Mouse (Mus musculus): ENCODE data around the gene Rassf2.
A peak's percentile ranks its signal among the peaks of the same experiment; 100 is the strongest.

The Rassf2 gene

DNA sequence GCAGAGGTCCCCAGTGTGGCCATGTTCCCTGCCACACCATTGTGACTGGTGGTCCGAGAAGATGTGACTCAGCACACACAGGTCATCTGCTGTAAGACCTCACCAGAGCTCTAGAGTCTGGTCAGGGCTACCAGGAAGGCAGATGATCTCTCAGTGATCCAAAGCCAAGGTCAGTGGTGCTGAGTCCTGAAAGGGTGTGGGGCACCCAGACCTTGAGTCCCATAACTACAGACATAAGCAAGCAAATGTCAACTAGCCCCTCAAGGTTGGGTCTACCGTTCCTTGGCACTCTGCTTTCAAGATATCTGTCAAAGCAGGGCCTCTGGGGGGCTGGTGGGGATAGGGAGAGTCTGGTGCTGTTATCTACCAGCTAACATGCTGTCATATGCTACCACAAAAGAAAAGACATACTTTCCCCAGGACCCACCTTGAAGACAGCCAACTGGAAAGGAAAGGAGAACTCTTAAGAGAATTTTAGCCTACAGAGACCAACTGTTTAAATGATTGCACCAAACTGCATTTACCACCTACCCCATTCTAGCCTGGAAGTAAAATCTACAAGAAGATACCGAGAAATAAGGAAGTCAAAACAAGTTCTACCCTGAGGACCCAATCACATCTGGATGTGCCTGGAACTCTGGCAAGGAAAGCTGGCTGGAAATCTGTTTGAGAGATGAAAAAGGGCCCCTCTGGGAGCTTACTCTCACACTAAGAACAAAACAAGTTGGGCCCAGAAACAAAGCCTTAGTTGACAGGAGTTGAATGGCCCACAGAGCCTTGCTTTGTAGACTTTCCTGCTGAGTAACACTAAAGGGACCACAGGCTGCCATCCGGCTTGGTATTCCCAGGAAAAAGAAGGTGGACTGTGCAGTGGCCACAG is 4.8 kb upstream of the Rassf2 start:
- no peak for DNase-seq

DNA sequence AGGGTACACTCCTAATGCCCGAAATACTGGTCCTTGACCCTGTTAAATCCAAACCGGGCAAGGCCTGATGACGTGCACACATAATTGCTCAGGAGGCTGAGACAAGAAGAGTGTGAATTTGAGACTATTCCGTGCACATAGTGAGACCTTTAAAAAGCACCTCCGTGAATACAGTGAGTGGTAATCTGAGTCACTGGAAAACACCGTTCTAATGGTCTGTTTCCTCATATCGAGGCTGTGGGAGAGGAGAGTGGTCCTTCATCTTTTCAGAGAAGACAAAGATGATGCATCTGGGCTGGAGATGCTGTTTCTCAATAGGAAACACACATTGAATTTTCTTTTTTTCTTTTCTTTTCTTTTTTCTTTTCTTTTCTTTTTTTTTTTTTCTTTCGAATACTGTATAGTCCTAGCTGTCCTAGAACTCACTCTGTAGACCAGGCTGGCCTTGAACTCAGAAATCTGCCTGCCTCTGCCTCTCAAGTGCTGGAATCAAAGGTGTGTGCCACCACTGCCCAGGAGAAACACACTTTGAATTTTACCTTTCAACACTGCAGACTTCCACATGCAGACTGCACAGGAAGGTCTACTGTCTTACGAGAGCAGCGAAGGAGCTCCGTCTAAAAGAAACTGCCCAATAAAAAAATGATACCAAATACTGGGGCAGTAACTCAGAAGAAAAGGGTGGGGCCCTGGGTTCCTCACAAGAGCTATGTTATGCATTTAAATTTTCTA is 1.5 kb upstream of the Rassf2 start:
- no peak for DNase-seq

DNA sequence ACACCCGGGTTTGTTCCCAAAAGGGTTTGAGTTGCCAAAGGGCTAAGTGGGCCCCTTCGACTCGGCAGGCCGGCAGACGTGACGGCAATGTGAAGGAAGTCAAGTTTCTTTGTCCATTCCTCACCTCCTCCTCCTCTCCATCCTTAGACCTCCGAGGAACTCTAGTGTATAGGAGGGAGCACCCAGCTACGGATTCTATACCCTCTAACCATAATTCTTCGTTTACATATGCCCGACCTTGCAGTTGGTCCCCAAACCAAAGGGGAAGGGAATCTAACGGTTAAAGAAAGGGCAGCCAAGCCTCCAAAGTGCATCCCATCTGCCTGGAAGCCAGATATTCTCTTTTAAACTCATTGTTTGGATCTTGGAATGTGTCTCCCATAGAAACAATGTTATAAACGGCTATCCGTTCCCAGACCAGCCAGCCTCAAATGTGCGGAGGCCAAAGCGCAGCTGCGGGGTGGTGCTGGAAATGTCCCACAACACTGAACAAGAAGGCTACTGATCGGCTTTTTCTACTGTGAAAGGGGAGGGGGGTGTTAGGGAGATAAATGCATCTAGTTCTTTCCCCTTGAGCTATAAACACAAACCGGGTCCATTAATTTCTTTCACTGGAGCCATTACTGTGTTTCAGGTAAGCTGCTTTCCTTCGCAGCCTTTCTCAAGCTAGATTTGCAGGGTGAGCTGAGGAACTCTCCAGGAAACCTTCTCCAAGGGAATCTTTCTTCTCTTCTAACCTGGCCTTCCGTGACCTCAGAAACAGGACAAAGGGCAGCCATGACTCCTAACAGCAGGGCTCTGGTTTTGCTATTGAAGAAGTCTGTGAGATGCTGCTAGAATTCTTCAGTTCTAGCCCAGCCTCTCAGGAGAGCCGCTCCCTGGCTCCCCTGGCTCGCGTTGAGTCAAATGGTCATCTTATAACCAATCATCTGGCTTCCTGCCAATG is 633 bp upstream of the Rassf2 start:
- peak in 1 of 2 experiments; percentile 26 for DNase-seq

DNA sequence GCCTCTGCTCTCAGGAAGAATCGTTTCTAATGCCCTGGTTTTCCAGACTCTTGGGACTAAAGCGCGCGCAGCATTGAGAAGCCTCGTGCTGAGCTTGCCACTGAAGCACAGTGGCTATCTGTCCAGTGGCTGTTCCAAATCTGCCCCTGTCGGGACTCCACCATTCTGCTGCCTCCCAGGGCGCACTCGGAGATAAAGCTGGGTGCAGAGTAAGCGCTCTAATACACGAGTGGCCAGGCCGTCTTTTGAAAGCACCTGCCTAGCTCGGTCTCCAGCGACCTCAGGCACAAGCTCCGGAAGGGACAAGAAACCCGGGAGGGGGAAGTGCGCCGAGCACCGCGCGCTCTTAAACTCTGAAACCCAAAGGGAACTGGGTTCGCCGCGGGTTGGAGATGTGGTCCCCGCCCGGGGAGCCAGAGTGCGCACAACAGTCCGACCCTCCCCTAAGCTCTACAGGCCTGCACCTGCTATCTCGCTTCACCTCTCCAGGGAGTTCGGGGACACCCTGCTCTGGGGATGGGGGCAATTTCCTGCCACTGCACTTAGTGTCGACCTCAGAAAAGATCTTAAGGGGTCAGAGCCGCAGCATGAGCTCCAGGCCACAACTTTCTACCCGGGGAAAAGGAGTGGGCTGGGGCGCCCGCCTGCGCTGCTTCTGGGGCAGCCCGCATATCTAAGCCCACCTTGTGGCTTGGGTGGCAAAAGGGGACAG is 1.0 kb downstream of the Rassf2 start:
- DNase-seq: peak; percentile 27 to 32

DNA sequence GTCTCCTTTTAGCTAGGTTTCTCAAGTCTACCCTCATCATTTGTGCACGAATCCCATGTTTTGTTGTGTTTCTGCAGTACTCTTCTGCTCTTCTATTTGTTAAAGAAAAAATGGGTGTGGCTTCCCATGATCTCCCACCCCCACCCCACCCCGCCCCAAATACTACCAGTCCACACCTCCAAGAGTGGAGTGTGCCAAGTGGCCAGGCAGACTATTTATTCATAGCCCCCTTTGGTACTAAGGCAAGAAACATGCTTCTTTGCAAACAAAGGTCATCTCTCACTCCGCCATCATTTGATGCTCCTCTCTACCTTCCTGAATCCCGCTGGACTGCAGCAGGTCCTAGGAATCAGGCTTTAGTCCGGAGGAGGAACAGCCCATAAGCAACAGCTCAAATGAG is 2.0 kb downstream of the Rassf2 start:
- DNase-seq: no peak

DNA sequence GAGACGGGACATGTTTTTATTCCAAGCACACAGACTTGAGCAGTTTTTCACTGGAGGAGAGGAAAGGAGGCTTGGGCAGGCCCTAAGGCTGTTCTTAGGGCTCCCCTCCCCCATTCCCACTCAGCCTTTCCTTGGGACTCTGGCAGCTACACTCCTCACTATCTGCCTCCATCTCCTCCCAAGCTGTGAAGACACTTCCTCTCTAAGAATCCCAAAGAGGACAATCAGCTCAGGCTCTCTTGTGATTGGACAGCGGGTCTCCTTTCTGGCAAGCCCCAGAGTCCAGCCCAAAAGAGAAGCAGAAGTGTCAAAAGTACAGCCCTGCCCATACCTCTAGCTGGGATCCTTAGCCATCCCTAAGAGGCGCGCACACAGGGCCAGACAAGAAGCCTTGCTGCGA is 2.7 kb downstream of the Rassf2 start:
- no peak for DNase-seq

DNA sequence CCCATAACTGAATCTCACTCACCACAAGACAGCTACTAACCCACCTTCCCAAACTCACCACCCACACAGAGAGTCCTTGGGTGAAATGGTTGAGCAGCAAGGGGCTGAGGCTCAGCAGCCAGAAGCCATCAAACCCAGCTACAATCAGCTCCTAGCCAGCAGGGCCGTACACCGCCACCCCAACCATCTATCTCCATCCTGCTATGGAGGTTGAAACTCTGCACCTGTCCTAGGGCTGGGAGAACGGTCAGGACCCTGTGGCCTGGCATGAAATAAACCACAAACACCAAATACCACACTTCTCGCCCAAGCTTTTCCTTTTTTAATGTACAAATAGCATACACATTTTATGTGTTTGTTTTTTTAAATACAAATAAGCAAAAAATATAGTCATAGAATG is 6.0 kb downstream of the Rassf2 start:
- DNase-seq: no peak

DNA sequence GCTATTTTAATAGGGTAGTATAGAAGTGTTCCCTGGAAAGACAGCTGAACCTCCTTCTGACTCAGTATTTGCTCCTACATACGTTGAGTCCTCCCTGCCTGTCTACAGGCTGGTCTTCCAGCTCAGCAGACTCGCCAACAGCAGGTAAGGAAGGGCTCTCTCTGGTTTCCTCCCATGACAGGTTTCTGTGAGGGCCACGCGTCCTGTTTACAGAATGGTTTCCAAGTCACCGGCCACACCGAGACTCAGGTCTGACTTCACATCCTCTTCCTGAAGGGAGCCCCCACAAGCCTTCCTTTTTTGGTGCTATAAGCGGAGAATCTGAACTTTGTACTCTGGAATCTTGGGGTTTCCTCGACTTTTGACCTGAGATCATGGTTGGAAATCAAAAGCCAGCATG is 7.4 kb downstream of the Rassf2 start:
- no peak for DNase-seq

DNA sequence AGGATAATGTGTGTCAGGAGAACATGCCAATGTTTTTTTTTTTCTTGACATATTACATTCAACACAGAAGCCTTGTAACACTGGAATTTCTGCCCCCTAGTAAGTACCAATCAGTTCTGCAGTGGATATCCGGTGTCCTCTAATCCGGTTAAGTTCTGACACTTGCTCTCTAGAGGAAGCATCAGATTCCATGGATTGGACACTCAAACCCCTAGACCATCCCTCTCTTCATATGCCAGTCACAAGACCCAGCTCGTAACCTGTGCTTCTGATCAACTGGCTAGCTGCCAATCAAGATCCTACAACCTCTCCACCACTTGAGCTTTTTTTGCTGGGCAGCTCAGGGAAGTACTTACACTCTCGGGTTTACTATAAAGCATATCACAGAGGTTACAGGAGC is 8.4 kb downstream of the Rassf2 start:
- no peak for DNase-seq

DNA sequence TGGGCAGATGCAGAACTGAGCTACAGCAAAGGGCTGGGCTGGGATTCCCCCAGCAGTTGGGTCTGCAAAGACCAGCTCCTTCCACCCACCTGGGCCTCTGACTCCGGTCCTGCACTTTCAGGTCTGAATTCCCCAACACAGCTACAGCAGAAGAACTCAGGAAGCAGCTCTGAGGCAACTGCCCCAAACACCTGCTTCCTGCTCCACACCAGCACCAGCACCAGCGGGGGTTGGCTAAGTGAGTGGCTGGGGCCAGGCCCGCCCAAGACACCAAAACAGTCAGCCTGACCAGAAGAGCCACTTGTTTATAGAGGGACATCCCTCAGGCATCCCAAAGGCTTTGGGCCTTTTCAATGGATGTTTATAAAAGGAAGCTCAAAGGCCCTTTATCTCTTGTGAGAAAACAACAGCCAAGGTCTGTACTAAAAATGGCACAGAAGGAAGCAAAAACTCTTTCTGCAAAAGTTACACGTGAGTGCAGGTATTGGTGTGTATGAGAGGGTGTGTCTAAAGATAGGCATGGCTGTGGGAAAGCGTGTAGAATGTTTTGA is 9.0 kb downstream of the Rassf2 start:
- DNase-seq: no peak

DNA sequence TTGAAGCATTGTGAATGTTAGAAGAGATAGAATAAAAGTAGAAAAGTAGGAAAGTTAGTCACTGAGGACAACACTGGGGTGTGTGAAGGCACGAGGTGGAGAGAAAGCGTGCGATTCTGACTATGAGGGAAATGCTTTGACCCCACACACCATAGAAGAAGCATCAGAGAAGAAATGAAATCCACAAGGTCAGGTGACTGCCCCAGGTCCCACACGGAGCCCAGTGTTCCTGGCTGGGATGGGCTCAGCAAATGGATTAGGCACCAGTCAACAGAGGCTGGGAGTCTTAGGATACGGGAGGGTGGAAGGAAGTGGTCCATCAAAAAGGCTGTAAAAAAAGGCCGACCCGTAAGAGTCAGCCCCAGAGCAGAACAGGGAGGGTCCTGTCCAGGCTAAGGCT is 9.6 kb downstream of the Rassf2 start:
- DNase-seq: no peak

DNA sequence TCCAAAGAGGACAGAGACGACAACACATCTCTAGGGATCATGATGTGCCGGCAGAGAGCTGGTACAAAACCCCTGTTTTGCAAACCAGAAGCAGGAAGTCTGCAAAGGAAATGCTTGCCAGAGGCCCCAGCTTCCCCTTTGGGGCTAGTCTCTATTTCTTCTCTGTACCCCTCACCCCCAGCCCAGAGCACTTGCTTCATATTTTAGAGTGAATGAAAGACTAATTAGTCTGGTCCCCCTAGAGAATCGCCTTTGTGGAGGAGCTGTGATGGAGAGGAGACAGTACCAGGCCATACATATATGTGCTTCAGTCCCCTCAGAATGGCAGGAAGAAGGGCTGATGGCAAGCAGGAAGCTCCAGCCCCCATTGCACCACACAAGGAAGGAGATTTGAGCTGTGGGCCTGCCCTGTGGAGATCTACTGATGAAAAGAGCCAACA is 10.7 kb downstream of the Rassf2 start:
- DNase-seq: no peak

DNA sequence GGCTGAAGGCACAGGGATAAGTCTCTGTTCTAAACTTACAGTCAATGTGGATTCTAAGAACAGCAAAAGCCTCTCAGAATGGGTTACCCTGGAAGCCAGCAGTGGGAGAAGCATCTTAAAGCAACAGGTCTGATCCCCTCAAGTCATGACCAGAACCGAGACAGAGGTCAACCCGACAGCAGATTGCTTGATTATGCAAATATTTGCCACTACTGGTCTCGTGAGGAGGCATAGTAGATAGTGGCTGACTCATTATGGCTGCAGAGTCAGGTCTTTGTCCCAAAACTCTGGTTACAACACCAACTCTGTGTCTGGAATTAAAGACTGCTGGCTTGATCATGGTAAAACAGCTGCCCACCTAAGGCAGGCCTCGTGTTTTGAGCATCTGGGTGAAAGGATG is 11.9 kb downstream of the Rassf2 start:
- no peak for DNase-seq

DNA sequence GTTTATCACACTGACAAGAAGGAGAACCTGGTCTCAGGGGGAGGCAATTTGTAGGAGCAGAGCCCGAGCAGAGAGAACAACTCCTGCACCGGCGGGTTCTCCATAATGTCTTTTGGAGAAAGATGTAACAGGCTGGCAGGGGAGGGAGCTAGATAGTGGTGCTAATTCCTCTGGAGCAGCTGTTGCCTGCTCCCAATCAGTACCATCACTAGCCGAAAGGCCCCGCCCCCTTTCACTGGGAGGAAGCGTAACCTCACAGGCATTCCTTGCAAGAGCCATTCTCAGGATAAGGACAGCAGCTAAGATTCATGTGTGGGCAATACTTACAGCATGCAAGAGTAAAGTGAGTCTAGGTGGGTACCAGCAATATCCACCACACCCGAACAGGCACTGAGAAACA is 12.4 kb downstream of the Rassf2 start:
- DNase-seq: no peak

DNA sequence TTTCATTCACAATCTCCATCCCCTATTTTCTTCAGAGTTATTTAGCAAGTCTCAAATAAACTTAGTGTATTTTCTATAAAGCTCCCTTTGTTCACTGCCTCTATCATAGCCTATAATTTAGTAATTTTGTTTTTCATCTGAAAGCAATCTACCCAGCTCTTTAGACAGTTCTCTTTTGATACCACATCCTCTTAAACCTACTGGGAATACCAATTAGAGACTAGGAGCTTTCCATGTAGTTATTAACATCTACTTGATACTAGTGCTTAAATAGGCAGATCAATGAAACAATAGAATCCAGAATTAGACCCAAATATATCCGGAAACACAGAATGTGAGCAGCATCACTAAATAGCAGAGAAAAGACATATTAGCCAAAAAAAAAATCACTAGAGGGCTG is 14.0 kb downstream of the Rassf2 start:
- no peak for DNase-seq

DNA sequence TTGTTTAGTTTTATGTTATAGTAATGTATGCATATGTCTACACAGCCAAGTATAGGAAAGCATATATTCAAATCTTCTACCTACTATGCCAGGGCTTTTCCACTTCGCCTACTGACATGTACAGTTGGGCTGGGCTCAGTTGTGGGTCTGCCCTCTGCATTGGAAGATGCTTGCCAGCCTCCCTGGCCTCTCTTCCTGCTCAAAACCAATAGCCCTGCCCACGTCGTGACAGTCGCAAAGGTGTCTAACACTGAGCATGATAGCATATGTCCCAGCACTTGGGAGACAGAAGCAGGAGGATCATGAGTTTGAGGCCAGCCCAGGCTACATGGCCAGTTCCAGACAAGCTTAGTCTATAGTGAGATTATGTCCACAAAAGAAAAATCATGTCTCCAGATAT is 16.9 kb downstream of the Rassf2 start:
- DNase-seq: no peak

DNA sequence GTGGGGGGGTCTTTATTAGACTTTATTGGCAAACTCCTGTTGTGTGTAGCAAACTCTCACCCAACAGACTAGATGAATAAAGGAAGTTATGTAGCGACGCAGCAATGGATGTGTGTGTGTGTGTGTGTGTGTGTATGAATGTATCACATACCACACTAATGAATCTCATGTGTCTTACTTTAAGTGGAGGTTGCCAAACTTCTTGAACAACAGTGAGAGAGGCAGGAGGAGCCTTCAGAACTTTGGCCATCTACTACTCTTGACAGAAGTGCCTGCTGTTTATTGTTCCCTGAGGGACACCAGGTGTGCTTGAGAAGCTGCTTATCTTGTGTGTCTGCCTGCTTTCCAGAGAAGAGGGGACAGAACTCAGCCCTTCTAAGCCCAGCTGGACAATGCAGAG is 19.3 kb downstream of the Rassf2 start:
- no peak for DNase-seq

DNA sequence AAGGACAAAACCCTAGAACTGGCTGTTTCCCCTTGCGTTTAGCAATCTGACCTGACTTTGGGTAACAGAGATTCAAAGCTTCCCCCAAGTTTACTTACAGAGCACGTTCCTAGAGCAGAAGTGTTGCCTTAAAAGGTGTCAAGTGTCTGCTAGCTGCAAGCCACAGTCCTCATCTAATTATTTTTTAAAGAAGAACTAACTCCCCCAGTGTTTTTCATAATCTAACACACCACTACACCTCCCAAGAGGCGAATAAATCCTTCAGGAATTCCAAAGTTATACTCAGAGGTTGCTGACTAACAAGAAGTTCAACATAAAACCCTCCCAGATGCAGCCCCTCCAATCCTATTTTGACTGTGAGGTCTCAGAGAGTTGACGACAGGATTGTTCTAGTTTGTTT is 21.9 kb downstream of the Rassf2 start:
- no peak for DNase-seq

DNA sequence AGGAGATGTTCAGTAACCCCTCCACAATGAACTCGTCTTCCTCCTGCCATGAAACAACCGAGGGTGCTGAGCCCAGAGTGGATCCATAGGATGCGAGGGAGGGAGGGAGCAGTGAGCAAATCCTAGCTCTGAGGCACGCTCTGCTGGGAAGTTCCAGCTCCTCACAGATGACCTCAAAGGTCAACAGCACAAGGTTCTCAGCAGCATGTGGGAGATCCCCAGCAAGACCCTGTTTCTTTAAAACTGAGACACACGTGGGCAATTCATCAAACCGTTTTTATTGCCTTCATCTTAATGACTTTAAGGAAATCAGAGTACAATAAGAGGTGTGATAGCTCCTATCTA is 22.6 kb downstream of the Rassf2 start:
- DNase-seq: no peak

DNA sequence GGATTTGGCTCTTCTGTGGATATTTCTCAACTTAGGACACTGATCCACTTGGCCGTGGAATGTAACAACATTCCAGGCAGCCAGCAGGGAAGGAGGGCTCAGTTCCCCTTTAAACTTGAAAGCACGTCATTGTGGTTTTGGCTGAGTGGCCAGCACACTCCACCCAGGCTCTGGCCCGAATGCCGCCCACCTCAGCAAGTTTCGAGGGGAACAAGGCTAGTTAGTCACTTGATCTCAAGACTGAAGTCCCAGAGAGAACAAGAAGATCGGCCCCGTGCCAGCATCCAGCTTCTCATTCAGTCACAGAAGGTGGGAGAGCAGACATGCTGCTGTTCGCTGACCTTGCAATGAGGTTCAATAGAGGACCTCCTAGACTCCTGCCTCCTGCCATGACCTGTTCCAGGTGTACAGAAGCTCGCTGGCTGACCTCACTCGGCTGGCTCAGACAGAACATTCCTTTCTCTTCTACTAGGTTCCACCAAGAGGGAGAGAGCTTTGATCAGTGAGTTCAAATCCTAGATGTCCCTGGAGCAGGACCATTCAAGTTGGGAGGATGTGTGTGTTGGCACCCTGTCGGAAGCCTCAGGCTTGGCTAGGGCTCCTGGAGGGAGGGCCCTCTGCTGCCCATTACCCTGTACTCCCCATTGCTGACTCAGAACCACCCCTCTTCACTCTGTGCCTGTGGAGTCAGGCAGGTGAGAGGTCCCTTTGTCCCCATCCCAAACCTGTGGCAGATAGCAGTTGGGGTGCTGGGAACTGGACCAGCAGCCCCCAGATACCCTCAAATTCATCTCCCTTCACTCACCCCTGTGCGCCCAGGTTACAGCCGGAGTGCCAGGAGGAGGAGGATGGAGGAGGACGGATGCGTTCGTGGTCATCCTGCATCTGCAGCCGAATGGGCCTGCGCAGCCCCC is 23.2 kb downstream of the Rassf2 start:
- DNase-seq: peak in 1 of 2 experiments; percentile 9

DNA sequence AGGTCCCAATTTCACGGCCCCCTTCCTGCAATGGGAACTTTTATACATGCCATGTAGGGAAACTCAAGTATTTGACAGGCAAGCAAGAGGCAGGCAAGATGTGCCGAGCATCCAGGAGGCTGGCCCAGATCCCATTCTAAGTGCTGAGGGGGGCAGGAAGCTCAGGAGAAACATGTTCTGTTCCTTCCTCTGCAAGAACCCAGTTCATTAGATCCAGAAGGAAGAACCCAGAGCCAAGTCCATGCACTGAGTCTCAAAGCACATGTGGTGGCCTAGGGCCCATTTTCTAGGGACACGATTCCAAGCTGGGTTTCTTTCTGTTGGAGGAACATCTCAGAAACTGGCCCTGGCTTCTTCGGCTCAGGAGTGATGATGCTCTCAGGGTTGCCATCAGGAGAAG is 24.6 kb downstream of the Rassf2 start:
- no peak for DNase-seq
